Mouse (Mus musculus): ENCODE results near the gene Astn1. TPM values are rescaled to one million over a fixed set of nuclear protein-coding genes. Genes with fewer than 3 reads are reported as not detected.
A peak's percentile ranks its signal among the peaks of the same experiment; 100 is the strongest.

The Astn1 gene
- total RNA-seq, 4 experiments from 2014 or later: 166 to 188 (median 173) TPM

DNA sequence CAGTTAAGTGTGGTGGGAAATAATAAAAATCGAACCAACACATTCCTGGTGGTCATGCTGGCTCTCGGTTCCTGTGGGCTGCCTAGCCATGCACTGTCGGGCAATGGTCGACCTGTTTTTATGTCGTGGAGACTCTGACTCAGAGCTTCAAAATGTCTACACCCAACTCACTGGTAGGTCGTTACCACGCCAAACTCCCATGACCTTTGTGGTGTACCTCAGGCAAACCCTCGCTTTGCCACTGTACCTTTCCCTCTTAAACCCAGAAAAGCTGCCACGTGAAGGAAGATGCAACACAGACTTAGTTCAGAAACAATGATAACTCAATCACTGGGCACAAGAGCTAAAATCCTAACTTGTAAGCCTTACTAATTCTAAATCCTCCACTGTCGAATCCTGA, 244.3 kb downstream of the Astn1 start:
- DNase-seq (ENCODE audit: low spot score in 2 of 2): no peak

GRCm38 (mm10) chr1:158607201-158607600, 245.1 kb downstream of the Astn1 start:
- DNase-seq (ENCODE audit: low spot score in 2 of 2): no peak

- DNase-seq (ENCODE audit: low spot score in 2 of 2): no peak
Observed at GRCm38 (mm10) chr1:158615202-158615601, 253.1 kb downstream of the Astn1 start.

- no peak for DNase-seq (ENCODE audit: low spot score in 2 of 2)
Observed at GRCm38 (mm10) chr1:158617943-158618342, 255.9 kb downstream of the Astn1 start.

- no peak for DNase-seq (ENCODE audit: low spot score in 2 of 2)
Observed at GRCm38 (mm10) chr1:158632935-158633334, 270.9 kb downstream of the Astn1 start.

DNA sequence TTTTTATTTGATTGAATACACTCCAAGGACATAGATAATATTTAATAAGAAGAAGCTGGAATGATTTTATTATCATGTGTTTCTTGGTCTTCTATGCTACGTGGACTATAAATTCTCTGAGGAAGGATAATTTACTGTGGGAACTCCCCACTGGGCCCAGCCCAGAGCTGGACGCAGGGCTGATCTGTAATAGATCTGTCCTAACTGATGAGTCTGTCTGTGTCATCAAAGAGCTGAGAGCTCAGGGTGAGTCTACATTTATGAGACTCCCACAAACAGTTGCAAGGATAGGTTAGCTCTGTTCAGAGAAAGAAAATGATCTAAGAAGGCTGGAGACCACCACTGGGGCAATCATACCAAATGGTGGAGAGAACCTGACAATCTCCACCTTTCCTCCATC, 271.4 kb downstream of the Astn1 start:
- DNase-seq (ENCODE audit: low spot score in 2 of 2): no peak

GRCm38 (mm10) chr1:158641306-158641705, 279.2 kb downstream of the Astn1 start:
- DNase-seq (ENCODE audit: low spot score in 2 of 2): no peak

- DNase-seq (ENCODE audit: low spot score in 2 of 2): no peak
Observed at GRCm38 (mm10) chr1:158642247-158642646, 280.2 kb downstream of the Astn1 start.

DNA sequence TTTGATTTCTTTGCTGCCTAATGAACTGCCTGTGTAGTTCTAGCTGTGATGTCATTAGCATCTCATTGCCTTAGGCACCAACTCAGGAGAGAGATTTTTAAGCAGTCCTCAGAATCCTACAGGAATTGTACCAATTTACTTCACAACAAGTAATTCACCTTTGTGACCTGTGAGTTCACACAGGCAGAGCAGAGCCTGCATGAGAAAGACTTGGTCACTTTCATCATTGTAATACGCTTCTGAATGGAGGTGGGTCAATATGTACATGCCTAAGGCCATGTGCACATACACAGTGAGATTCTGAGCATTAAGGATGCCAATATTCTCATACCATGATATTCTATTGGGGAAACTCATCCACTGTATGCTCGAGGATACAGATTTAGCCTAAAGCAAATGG, 290.7 kb downstream of the Astn1 start:
- no peak for DNase-seq (ENCODE audit: low spot score in 2 of 2)

- peak in 1 of 2 experiments; percentile 25 for DNase-seq (ENCODE audit: low spot score in 2 of 2)
Observed at GRCm38 (mm10) chr1:158653808-158654520, 291.9 kb downstream of the Astn1 start.

GRCm38 (mm10) chr1:158654571-158655205, 292.6 kb downstream of the Astn1 start:
- no peak for DNase-seq (ENCODE audit: low spot score in 2 of 2)

- no peak for DNase-seq (ENCODE audit: low spot score in 2 of 2)
Observed at GRCm38 (mm10) chr1:158656986-158657385, 294.9 kb downstream of the Astn1 start.

GRCm38 (mm10) chr1:158666001-158666400, 303.9 kb downstream of the Astn1 start:
- DNase-seq (ENCODE audit: low spot score in 2 of 2): no peak

DNA sequence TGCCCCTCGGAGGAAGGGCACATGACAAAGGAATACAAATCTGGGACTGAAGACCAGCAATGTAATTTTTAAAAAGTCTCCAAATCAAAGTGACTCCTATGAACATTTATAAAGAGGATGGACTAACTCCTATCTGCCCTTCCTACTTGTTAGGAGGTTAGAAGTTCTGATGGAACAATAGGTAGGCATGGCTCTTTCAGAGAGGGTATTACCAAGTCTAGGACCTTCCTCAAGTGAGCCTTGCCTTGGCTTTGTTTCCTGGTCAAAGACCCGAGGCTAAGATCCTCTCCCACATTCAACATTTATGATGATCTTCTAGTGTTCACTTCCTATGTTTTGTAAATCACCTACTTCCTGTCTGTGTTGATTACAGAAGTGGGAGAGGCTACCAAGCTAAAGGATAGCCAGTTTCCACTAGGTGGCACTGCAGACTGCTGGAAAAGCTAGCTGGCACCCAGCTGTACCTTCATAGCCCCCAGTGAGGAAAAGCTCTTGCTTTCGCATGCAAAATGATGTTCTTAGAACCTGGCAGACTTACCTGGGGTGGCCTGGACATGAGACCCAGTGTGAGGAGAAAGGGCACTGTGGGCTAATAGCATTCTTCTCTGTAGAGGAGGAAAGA, 308.0 kb downstream of the Astn1 start:
- peak in 1 of 2 experiments; percentile 48 for DNase-seq (ENCODE audit: low spot score in 2 of 2)

- no peak for DNase-seq (ENCODE audit: low spot score in 2 of 2)
Observed at GRCm38 (mm10) chr1:158687726-158688125, 325.7 kb downstream of the Astn1 start.

GRCm38 (mm10) chr1:158697423-158697822, 335.4 kb downstream of the Astn1 start:
- DNase-seq (ENCODE audit: low spot score in 2 of 2): no peak

DNA sequence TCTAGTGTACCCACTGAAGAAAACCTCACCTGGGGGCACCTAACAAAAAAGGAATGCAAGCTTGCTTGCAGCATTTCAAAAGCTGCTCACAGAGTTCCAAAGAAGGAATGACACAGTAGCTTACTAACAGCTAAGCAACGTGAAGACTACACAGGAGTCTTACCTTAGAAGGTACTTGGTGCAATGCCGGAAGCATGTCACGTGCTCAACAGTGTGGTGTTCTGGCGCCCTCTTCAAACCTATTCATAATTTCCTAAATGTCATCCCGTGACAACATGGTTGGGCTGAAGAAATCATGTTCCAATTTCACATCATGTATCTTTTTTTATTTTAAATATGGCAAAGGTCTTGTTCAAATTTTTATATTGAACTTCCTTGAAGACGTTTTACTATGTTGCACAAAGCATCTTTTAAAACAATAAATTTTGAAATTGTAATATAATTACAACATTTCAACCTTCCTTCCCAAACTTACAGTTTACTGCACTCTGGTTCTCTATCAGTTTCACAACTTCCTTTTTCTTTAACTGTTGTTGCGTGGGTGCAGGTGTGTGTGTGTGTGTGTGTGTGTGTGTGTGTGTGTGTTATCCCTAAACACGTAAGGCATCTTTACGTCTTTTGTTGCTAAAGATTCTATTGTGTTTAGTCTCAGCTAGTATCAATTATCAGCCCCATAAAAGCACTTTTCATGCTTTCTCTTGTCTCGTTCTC, 335.9 kb downstream of the Astn1 start:
- DNase-seq (ENCODE audit: low spot score in 2 of 2): no peak

DNA sequence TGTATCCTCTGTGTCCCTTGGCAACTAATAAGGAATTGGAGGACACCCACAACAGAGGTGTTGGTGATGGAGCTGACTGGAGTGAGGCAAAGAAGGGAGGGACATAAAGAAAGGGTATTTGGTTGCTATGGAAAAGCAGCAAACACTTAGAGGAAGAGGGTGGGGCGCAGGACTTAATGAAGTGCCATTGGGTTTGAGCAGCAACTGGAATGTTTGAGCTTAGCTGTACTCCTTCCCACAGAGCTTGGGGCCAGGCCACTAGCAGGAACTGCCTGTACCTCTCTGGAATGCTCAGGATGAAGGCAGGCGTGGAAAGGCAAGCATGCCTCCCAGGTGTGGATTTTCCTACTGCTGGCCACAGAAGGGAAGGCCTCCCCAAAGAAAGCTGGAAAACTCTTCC, 337.2 kb downstream of the Astn1 start:
- no peak for DNase-seq (ENCODE audit: low spot score in 2 of 2)

GRCm38 (mm10) chr1:158700147-158700546, 338.1 kb downstream of the Astn1 start:
- no peak for DNase-seq (ENCODE audit: low spot score in 2 of 2)

DNA sequence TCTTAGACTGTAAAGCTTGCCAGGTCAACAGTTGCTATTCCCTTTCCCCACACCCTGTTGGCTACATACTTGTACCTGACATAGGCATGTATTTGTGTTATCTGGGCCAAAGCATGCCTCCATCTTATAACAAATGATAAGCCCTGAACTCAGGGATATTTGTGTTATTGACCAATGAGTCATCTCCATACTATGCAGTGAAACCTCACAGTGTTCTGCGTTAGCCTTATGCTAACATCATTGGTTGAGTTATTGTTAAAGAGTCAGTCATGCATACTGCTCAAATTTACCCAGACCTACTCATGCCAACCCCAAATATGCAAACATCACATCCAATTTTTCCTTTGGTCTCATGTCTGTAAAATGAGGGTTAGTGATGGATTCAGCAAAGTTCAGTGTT, 339.3 kb downstream of the Astn1 start:
- no peak for DNase-seq (ENCODE audit: low spot score in 2 of 2)

- peak; percentile 9 to 11 for DNase-seq (ENCODE audit: low spot score in 2 of 2)
Observed at GRCm38 (mm10) chr1:158713301-158714095, 351.4 kb downstream of the Astn1 start.
